Mouse (Mus musculus): ENCODE data around the gene Pi4ka.
A peak's percentile ranks its signal among the peaks of the same experiment; 100 is the strongest.

Pi4ka gene

GRCm38 (mm10) chr16:17331855-17332254 lies 74.3 kb downstream of the Pi4ka start:
- DNase-seq = no peak

- no peak for DNase-seq
These were observed 75.0 kb downstream of the Pi4ka start, which contains the start of gene Serpind1 for GRCm38 (mm10) chr16:17331116-17331515. TSS of gene Serpind1 (plus strand) at chr16:17331371.

- no peak for DNase-seq
These were observed 76.1 kb downstream of the Pi4ka start for GRCm38 (mm10) chr16:17329848-17330570.

- no peak for DNase-seq
These were observed 80.0 kb downstream of the Pi4ka start for GRCm38 (mm10) chr16:17326064-17326463.

- DNase-seq = no peak
These were observed 81.4 kb downstream of the Pi4ka start for GRCm38 (mm10) chr16:17324745-17325144.

GRCm38 (mm10) chr16:17321481-17321880 lies 84.6 kb downstream of the Pi4ka start:
- no peak for DNase-seq

GRCm38 (mm10) chr16:17316554-17316953 lies 89.6 kb downstream of the Pi4ka start:
- DNase-seq = no peak

GRCm38 (mm10) chr16:17312531-17312930 lies 93.6 kb downstream of the Pi4ka start:
- DNase-seq = no peak

GRCm38 (mm10) chr16:17309036-17309435 lies 97.1 kb downstream of the Pi4ka start:
- no peak for DNase-seq

GRCm38 (mm10) chr16:17307461-17307860 lies 98.7 kb downstream of the Pi4ka start:
- DNase-seq = no peak

GRCm38 (mm10) chr16:17303521-17304245 lies 102.4 kb downstream of the Pi4ka start:
- no peak for DNase-seq

GRCm38 (mm10) chr16:17300818-17301217 lies 105.3 kb downstream of the Pi4ka start:
- DNase-seq = no peak

GRCm38 (mm10) chr16:17292751-17293150 lies 113.4 kb downstream of the Pi4ka start:
- peak; percentile 73 to 82 for DNase-seq

GRCm38 (mm10) chr16:17291016-17291415 lies 115.1 kb downstream of the Pi4ka start:
- DNase-seq = no peak

- DNase-seq = no peak
These were observed 119.0 kb downstream of the Pi4ka start for GRCm38 (mm10) chr16:17287103-17287502.

GRCm38 (mm10) chr16:17283151-17283550 lies 123.0 kb downstream of the Pi4ka start:
- no peak for DNase-seq

- no peak for DNase-seq
These were observed 125.6 kb downstream of the Pi4ka start for GRCm38 (mm10) chr16:17280471-17280870.

- DNase-seq = peak; percentile 68 to 74
These were observed 128.5 kb downstream of the Pi4ka start for GRCm38 (mm10) chr16:17277342-17278211.

GRCm38 (mm10) chr16:17276164-17277151 lies 129.7 kb downstream of the Pi4ka start:
- peak; percentile 96 to 97 for DNase-seq

GRCm38 (mm10) chr16:17275721-17276120 lies 130.4 kb downstream of the Pi4ka start, which contains the start of gene Tmem191c:
TSS of gene Tmem191c (plus strand) at chr16:17276077.
- no peak for DNase-seq

GRCm38 (mm10) chr16:17271856-17272255 lies 134.3 kb downstream of the Pi4ka start:
- DNase-seq = no peak

GRCm38 (mm10) chr16:17271124-17271523 lies 135.0 kb downstream of the Pi4ka start:
- DNase-seq = peak; percentile 41 to 46
